Mouse (Mus musculus) thymus, postnatal 10 days (tissue): Measurements from ENCODE around the gene Btd.

Experiments used
- DNase-seq, 2 experiments: peaks; one replicate each; pipeline ENCODE4 v3.0.0; 2021; ENCODE audit warnings: low spot score in 2 of 2

Gene Btd

GRCm38 (mm10) chr14:31700376-31700775 is 59.5 kb downstream of the Btd start:
- DNase-seq, result no peak

GRCm38 (mm10) chr14:31709343-31709742 is 68.5 kb downstream of the Btd start:
- no peak for DNase-seq

GRCm38 (mm10) chr14:31715669-31716068 is 74.8 kb downstream of the Btd start:
- DNase-seq, result no peak

- DNase-seq, result no peak
Observed at GRCm38 (mm10) chr14:31717360-31717759, 76.5 kb downstream of the Btd start.
